Mouse (Mus musculus): Measurements from ENCODE around the gene Emx1.
A peak's percentile ranks its signal among the peaks of the same experiment; 100 is the strongest.

Gene Emx1

DNA sequence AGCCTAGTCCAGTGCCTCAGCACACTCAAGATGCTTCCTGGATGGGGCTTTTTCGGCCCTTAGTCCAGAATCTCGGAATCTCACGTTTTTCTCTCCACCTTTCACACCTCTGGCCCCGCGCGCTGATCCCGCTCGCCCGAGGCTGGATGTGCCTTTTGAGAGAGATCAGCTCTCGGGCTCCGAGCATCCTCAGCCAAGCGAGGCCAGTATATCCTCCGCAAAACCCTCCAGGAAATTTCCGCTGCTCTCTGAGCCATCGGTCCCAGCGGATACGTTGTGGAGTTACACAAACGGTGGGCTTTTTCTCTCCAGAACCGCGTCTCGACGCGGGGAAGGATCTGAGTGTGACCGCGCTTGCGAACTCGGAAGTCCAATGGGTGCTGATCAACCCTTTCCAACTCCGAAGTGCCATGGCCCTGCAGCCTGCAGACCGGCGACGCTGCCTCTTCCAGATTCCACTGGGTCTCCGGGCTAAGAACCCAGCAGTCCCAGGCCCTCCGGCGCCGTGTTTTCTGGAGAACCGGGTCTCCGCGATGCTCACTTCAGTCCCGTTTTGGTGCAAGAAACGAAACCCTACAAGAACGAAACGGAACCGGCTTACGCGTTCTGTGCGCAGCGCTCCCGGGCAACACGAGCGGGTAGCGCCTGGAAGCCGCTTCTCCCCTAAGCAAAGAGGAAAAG is 2.8 kb downstream of the Emx1 start:
- no peak for DNase-seq

DNA sequence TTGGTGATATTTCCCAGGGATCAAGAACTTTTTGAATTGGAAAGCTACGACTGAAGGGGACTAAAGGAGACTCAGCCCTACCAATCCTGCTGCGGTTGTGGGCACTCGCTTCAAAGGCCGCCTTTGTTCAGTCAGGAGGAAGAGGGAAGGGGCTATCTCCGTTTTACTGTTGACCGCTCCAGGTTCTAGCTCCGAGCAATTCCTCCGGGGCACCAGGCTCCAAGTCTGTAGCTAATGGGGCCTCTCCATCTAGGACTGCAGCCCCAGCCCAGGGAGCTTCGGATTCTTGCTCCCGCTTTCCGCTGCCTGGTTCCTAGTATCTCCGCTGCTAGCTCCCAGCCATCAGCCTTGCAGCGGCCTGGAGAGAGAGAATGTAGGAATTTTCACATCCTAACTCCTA is 3.4 kb downstream of the Emx1 start:
- no peak for DNase-seq

DNA sequence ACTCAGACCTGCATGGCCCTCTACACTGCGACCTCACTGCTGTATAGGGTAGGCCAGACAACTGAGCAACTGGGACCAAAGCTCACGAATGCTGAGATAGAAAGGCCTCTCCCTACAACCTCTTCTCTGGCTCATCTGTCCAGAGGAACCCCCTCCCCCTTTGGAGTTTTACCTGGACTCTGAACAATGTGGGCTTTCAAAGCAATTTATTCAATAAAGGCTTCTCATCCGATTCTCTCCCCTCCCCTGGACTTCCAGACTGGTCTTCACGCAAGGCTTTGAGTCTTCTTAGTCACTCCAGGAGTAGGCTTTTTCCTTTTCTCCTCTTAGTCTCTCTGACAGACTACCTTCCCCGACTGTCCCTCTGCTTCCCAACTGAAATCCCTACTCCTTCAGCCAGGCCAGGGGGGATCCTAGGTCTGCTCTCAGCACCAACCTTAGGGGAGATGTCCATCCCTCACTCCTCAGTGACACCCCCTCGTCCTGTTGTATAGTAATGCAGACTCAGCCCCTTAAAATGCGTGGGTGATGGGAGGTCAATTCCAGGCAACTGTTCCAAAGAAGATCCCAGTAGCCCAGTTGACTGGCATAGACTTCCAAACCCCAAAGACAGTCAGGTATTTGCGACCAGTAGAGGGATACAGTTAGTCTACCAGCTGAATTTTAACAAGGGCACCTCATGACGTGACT is 4.7 kb downstream of the Emx1 start:
- DNase-seq = no peak

DNA sequence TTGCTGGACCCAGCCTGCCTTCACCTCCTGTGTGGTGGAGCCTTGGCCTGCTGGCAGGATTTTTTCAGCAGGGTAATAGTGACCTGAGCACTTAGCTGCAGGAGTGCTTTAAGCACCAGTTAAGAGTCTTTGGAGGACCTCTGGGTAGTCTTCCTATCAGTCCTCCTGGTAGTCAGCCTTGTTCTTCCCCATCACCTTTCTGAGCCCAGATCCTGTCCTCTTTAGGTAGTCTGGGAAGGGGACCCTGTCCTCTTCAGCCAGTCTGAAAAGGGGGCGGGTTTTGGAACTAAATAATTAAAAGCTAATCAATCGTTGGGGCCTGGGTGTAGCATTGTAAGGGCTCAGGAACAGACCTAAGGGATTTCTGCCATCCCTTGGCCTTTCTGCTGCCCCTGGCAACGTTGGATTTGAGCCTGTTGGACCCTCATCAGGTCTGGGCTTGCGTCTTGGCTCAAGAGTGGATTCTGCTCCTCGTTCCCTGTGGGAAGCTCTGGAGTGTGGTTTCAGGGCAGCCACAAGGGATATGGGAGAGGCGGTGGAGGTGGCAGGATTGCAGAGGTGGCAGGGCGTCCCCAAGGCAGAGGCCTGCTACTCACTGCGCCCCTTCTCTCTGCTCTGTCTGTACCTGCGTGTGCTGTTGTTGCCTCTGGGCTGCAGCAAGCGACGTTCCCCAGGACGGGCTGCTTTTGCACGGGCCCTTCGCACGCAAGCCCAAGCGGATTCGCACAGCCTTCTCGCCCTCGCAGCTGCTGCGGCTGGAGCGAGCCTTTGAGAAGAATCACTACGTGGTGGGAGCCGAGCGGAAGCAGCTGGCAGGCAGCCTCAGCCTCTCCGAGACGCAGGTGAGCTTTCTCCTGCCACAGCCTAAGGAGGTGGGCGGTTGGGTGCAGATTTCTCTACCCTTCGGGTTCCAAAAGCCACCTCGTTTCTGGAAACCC is 6.4 kb downstream of the Emx1 start:
- DNase-seq = no peak

DNA sequence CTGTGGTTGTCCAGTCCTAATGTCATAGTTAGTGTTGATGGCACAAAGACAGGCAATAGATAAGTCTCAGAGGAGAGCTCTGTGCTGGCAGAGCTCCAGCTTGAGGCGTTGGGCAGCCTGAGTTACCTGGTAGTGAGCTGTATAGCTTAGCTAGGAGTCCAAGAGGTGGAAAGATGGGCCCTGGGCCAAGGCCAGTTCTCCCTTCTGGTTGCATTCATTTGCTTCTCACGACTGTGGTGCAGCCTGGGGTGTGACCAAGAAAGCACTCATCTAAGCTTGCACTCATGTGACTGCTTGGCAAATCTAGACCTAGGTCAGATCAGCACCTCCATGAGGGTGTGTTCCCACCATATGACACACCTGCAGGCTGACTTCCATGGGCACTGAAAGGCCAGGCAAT is 10.7 kb downstream of the Emx1 start:
- peak; percentile 57 for DNase-seq

DNA sequence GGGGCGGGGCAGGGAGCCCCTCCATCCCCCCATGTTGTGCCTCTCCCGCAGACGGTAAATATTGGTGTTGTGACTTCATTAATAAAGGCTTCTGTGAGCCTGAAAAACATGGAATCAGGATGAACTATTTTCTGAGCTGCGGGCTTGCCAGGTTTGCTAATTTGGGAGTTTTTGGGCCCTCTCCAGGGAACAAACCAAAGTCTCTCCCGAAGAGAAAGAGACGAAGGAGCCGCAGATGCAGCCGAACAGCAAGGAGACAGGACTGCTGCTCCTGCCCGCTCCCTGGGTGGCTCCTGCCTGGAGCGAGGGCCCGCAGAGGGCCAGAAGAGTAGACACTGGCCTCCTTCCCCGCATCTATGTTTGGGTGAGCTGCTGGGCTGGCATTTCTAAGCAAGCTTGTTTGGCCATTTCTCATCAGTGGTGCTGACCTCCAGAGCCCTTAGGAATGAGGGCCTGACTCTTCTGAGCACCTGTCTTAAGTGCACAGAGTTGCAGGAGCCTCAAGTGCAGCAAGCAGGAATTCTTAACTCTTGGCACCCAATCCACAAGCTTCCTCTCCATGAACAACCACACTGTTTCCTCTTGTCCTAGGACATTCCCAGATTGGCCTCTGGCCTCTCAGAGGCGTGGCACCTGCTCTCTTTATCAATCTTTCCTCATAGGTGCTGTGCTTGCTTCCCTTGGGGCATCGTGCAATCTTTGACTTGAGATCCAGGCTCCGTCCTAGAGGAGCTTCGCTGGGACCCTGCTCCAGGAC is 19.1 kb downstream of the Emx1 start:
- no peak for DNase-seq

DNA sequence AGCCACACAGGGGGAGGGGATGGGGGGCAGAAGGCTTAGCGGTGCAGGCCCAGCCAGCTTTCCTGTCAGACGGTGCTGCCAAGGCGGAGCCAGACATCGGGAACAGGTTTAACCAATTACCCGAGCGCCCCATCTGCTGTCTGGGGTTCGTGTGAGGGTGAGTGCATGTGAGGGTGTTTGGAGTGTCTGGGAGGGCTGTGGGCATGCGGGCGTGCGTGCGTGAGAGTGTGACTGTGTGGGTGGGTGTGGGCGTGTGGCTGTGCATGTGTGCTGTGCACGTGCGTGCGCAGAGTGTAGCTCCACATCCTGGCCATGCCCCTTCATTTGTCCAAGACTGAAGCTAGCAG is 19.7 kb downstream of the Emx1 start:
- DNase-seq = no peak

DNA sequence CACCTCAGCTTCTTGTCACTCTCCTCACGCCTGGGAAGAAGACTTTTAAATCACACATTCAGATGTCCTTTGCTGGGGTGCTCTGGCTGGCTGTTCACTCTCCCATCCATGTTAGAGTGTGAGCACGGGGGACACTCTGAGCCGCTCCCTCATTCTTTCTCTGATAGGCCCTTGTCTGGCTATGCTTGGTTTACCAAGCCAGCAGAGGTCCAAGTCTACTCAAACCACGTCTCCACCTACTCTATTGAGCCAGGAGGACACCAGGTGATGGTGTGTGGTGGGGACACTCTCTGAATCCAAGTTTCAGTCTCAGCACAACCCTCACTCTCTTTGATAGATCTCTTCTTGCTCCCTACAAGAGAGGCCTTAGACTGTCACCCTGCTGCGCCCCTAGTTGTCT is 20.1 kb downstream of the Emx1 start:
- peak; percentile 40 for DNase-seq

DNA sequence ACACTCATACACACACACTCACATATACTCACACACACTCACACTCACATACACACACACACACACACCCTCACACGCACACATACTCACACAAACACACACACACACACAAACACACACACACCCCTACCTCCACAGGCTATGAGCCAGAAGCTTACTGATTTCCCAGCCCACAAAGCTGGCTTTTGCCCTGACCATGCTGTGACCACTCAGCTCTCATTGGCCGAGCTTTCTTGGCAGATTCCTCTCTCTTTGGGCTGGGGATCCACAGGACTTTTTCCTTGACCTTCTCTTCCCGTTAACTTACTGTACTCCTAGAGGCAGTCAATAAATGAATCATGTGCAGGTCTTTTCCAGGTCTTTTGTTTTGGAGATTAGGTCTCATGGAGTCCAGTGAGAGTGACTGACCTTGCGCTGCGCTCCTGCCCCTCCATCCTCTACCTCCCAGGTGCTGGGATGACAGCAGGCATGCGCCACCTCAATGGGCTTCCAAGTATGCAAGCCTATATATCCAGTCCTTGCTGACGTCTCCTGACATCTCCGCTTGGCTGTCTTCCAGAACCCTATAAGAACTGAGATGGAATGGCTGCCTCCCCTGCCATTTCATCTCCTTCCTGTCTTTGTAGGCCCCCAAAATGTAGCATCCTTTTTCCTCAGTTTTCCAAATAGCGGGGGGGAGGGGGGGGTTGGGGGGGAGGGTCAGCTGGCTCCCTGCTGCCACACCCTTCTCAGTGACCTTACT is 22.2 kb downstream of the Emx1 start:
- DNase-seq = peak; percentile 74

DNA sequence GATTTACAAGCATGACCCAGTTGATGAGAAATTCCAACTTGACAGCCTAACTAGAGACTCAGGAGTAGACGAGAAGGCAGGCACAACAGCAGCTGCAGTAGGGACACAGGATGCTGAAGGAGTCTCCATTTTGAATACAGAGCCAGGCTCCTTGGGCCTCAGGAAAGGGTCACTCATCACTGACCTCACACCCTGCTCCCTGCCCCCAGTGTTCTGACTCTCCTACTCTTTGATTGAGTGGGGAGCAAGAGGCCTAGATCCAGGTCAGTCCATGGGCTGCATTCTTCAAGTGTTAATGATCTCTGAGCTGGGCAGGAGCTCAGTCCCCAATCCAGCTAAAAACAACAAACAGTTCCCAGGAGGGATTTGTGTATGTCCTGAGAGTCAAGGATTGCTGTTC is 23.4 kb downstream of the Emx1 start:
- peak; percentile 73 for DNase-seq

DNA sequence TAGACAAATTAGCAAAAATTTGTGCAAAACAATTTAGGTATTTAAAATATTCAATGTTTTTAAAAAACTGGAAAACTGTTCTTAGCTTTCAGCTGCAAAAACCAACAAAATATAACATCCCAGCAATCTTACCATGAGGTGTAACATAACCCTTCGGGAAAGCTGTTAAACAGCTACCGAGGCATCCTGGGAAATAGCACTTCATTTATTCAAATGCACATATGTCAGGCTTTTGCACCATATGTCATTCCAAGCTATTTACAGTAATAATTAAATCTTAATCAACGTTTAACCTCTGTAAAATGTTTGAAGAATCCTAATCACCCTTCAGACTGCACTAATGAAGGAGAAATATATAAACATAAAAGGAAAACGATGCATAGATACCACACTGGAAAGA is 31.0 kb downstream of the Emx1 start:
- no peak for DNase-seq

DNA sequence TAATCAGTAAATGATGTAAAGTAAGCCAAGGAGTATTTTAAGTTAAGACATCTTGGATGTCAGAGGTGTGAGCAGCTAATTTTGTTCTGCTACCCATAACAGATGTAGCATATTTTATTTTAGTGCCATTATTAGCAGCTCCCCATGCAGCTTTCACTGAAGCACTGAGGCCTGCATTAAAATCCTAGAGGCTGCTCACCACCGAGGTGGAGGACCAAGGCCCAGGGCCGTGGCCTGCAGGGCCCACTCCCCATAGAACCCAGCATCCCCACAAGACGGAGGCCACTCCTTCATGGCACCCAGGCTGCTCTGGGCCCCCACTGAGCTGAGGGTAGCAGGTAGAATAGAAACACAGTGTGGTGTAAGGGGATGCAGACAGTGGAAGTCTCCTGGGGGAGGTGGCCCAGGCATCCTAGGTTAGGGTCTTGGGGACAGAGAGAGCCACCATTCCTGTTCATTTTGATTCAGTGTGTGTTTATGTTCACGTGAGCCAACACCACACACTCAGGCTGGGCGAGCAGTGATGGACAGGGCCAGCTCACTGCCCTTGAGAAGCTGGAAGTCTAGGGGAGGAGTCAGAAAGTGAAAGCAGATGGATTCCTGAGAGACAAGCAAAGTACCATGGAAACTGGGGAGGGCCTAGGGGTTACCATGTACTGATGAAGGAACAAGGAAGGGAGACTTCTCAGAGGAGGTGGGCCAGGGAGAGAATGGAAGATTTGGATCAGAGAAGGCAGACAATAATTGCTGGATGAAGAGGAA is 31.6 kb downstream of the Emx1 start:
- no peak for DNase-seq

DNA sequence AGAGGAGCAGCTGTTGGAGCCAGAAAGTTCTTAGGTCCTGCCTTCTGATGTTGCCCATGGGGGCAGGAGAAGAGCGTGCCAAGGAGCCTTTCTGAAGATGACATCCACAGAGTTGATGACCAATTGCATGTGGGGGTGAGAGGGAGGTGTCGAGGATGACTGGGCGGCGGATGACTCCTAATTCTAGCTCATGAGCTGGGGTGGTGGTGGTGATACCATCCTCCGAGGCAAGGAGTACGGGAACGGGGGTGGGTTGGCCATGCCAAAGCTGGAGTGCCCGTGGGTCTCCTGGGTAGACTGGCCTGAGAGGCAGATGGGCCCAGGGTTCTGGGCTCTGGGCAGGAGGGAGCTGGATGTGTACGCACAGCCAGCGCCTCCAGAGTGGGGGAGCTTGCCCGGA is 32.5 kb downstream of the Emx1 start:
- DNase-seq = no peak

DNA sequence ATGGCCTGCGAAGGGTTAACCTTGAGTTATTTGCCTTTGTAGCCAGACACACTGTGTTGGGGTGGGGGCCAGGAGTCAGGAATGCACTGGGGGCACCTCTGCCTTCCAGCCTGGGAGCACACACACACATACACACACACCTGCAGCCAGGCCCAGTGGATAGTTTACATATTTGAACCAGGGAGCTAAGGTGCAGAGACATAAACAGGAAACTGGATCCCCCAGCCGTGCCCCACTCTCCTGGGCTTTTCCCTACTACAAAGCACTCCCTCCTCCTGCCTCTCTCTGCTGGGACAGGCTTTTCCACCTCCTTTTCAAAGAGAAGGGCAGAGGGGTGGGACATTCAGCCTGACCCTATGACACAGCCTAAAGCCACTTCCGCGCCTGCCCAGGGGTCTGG is 33.7 kb downstream of the Emx1 start:
- no peak for DNase-seq

DNA sequence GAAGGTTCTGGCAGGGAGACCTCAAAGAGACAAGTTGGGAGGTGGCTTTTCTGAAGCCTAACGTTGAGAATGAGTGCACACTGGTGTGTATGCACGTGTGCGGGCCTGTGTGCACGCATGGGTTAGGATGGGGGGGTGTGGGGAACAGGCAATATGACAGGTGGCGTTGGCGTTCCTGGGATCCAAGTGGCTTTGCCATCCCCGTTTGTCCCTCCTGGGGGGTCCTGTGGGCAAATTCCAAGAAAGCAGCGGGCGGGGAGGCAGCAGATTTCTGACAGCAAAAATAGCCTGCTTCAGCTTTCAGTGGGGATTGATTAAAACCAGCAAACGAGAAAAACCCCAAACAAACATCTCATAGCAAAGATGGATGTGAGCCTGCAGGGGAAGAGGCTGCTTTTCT is 35.3 kb downstream of the Emx1 start:
- DNase-seq = no peak

DNA sequence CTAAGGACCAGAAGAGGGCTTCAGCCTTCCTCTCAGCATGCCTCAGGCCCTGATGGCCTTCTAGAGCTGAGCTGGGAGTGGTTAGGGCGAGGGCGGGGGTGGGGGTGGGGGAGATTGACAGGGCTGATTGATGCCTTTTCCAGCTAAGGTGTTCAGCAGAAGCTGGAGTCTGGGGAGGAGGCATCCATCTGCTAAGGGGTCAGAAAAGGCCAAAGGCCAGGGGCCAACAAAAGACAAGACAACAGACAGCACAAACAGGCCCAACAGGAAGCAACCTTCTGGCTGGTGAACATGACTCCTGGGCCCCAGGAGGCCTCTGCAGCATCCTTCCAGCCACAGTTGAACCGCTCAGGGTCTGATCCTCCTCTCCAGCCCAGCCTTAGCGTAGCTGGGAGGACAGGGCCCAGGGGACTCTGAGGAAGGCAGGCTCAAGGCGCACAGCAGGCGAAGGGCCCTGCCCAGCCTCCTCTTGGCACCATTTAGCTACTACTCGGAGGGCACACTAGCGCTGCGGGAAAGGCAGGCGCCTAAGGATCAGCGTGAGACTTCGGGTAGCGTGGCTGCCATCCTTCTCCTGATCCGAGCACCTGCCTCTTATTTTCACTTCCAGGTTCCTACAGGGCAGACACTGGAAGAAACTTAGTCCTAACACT is 36.4 kb downstream of the Emx1 start:
- DNase-seq = no peak

DNA sequence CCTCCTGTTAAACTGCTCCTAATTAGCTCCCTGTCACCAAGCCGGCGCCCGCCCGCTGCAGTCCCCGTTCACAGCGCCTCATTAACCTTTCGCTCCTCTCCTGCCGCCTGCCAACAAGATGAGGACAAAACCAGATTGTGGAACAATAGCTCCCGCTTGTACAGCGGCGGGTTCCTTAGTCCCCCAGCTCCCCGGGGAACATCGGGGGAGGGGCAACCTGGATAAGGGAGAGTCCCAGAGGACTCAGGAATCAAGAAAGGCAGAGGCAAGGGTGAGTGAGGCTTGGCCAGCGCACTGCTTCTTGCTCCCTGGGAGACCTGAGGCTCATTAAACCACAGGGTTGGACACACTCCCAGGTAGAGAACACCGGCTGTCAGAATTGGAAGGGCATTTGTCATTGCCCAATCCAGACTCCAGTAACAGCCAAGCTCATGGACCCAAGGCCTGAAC is 37.2 kb downstream of the Emx1 start:
- peak; percentile 76 for DNase-seq

DNA sequence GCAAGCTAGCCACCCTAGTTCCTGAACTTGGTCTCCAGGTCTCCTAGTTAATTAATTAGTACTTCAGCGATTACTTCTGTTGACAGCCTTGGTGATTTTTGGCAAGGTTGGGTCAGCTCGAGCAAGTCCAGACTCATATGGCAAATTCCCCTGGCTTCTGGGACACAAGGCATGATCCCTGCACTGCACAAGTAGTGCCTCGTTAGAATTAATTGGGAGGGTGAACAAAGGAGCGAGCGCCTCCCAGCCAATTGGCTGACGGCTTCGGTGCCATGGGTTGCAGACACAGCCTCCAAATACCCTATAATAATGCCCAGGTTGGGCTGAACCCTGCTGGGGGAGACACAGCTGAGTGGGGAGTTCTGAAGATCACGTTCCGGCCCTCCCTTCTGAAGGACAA is 39.3 kb downstream of the Emx1 start:
- no peak for DNase-seq

DNA sequence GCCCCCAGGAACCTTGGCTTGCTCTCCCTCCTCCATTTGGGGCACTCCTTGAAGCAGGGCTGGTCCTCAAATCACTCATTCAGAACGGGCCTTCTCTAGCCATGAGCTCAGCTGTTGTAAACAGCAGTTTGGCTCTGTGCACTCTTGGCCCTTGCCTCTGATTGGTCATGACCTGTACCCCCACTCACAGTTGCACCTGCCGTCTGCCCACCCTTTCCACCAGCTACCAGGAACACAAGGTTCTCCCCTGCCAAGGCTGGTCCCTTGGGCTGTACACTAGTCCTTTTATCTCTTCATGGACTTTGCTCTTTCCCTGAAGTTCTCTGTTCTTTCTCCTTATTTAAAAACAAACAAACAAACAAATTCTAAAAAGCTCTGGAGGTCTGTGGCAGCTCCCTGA is 40.3 kb downstream of the Emx1 start:
- DNase-seq = no peak

DNA sequence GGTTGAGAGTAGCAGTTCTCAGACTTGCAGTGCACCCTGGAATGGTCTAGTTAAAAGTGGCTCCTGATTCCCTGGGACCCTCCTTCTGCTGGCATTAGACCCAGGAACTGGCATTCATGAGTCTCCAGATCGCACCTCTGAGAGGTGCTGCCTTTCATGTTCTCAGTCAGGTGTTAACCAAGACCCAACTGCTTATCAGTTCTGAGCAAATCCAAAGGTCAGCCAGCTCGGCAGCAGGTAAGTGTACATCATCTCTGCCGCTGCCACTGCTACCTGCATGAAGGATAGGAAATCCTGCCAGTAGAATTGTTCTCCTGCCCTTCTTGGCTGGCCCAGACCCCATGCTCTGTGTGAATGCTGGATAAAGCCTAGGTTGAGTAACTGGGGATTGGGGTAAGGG is 43.5 kb downstream of the Emx1 start:
- no peak for DNase-seq

DNA sequence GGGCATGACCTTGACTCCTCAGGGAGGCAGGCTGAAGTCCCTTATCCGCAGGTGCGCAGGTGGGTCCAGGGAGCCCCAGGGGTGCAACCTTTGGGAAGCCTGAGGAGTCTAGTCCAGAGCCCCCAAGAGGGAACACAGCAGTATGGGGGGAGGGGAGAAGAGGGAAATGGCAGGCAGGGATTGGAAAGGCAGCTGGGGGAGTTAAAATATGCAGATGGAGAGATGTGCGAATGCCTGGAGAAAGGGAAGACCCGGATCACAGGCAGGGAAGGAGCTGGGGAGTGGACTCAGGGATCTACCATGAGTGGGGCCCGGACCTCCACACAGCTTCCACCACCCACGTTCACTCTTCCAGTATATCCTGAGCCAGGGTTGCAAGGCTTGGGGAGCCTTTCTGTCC is 44.2 kb downstream of the Emx1 start:
- DNase-seq = no peak

Measured in kidney, adult 11 months (tissue).